Mouse (Mus musculus) bone marrow, adult 2 months (tissue): ENCODE results near the gene Hdlbp.

ENCODE experiments used
- CTCF ChIP-seq: fragments of 200-500 bp; IDR thresholded peaks from 2 replicates; pipeline ENCODE4 v1.5.1; 2011; ENCODE audit warnings: low read length, control low read depth; ENCODE audit not compliant: control insufficient read depth, insufficient read depth
- POLR2A ChIP-seq: fragments of 200-500 bp; IDR thresholded peaks from 2 replicates; pipeline ENCODE4 v1.6.1; 2011; ENCODE audit warnings: low read depth, mild to moderate bottlenecking, control low read depth, low read length, borderline replicate concordance; ENCODE audit not compliant: control insufficient read depth

GRCm38 (mm10) chr1:93362661-93363060 is 116.0 kb downstream of the Hdlbp start:
- no peak for TF ChIP-seq POLR2A
- no peak for TF ChIP-seq CTCF
